8 mouse cellular contexts compared by ENCODE assay signal in the genomic region with DNA sequence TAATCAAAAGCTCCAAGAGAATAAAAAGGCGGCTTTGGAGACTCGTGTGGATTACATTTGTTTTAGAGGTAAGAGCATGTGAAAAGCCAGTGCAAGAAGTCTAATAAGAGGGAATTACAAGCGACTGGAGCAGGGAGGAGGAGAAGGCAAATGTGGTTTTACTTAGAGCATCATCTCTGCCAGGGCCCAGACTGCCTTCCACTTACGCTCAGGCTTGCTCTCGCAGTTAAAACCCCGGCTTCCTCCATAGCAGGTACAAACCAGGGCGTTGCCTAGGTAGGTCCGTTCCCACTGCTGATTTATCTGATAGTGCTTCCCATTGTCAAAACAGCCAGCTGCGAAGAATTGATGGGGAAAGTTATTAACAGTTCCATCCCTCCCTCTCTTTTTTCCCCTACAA. TPM values are rescaled to one million over a fixed set of nuclear protein-coding genes. Genes with fewer than 3 reads are reported as not detected.
A peak's percentile ranks its signal among the peaks of the same experiment; 100 is the strongest.
DNase-seq lines count a peak whose midpoint lies in the region; ATAC-seq and TF ChIP-seq lines count a peak whose summit lies in the region.

No protein-coding gene starts in this region.

- H3K27me3 ChIP-seq in neural tube, embryonic 11.5 days (ENCODE audit: control insufficient read depth, insufficient read depth, low read length) = no peaks in the 10 kb centered on the region
- H3K27me3 ChIP-seq in limb, embryonic 14.5 days (ENCODE audit: control insufficient read depth, insufficient read depth, low read length) = no peaks in the 10 kb centered on the region

- peak overlapping the region; percentile 86 for H3K27ac ChIP-seq in gastrocnemius, adult 2 months
- no peak overlapping the region for H3K27ac ChIP-seq in neural tube, embryonic 11.5 days (ENCODE audit: low read depth, low read length)
- H3K27ac ChIP-seq in limb, embryonic 14.5 days (replicated peaks; ENCODE audit: low read depth, low read length) = peak overlapping the region; percentile 14; the same call in 1 of the 2 replicates

- H3K4me1 ChIP-seq in neural tube, embryonic 11.5 days (ENCODE audit: control insufficient read depth, insufficient read depth, low read length) = no peaks in the 10 kb centered on the region; the same call in 1 of the 2 replicates
- H3K4me1 ChIP-seq in limb, embryonic 14.5 days (ENCODE audit: control insufficient read depth, insufficient read depth, low read length) = peaks cover 19% of the 10 kb centered on the region

- H3K9me3 ChIP-seq in neural tube, embryonic 11.5 days (ENCODE audit: control insufficient read depth, low read length) = no peaks in the 10 kb centered on the region
- H3K9me3 ChIP-seq in limb, embryonic 14.5 days (ENCODE audit: control insufficient read depth, low read length) = no peaks in the 10 kb centered on the region

- DNase-seq in gastrocnemius, adult 2 months = no peak
- no peak for DNase-seq in gastrocnemius, postnatal 4 days (ENCODE audit: low spot score in 2 of 2)
- DNase-seq in neural tube, embryonic 11.5 days (ENCODE audit: low spot score) = no peak
- no peak for DNase-seq in neural tube, embryonic 10.5 days (ENCODE audit: extremely low spot score, low spot score)
- peak; percentile 72 for DNase-seq in limb, embryonic 14.5 days (ENCODE audit: low spot score)
- DNase-seq in yolk sac, embryonic 10.5 days (ENCODE audit: low spot score) = peak; percentile 32
- DNase-seq in frontal cortex, postnatal 25 days (ENCODE audit: low spot score in 2 of 2) = no peak
- DNase-seq in right cerebral cortex, adult 18-20 months = no peak

- H3K4me2 ChIP-seq in neural tube, embryonic 11.5 days (ENCODE audit: low read depth) = peak overlapping the region; percentile 38
- peak overlapping the region; percentile 92 for H3K4me2 ChIP-seq in limb, embryonic 14.5 days (replicated peaks; ENCODE audit: low read depth, low read length, severe bottlenecking)

- H3K36me3 ChIP-seq in neural tube, embryonic 11.5 days (ENCODE audit: control insufficient read depth, insufficient read depth, low read length) = peaks cover 6% of the 10 kb centered on the region; the same call in 1 of the 2 replicates
- H3K36me3 ChIP-seq in limb, embryonic 14.5 days (ENCODE audit: control insufficient read depth, insufficient read depth, low read length) = peaks cover 41% of the 10 kb centered on the region

- peak overlapping the region; percentile 87 for H3K4me3 ChIP-seq in gastrocnemius, adult 2 months
- H3K4me3 ChIP-seq in neural tube, embryonic 11.5 days (ENCODE audit: low read depth, low read length) = peak overlapping the region; percentile 18; the same call in 1 of the 2 replicates
- peak overlapping the region; percentile 88 for H3K4me3 ChIP-seq in limb, embryonic 14.5 days (replicated peaks; ENCODE audit: low read length)

- TF ChIP-seq CTCF in gastrocnemius, adult 2 months (IDR thresholded peaks at IDR 0.05) = no peak

- 22% methylated on average over 9 of the region's 9 CpGs for WGBS in neural tube, embryonic 11.5 days
- 11% methylated on average over 9 of the region's 9 CpGs for WGBS in limb, embryonic 14.5 days

- H3K9ac ChIP-seq in neural tube, embryonic 11.5 days (ENCODE audit: low read length) = 0 out of 2 replicates have a peak overlapping the region, but pooled peaks have one; percentile 3
- H3K9ac ChIP-seq in limb, embryonic 14.5 days (ENCODE audit: low read depth, low read length, severe bottlenecking) = peak overlapping the region; percentile 85

- intact Hi-C loops in gastrocnemius, adult 2 months (cut with DNase I) = no loop called here

- ATAC-seq in neural tube, embryonic 11.5 days (ENCODE audit: insufficient read depth, low FRiP score, low TSS enrichment) = no peak
- no peak for ATAC-seq in limb, embryonic 14.5 days (ENCODE audit: low FRiP score, low read depth)

- no peak for TF ChIP-seq POLR2A in limb, embryonic 14.5 days (IDR thresholded peaks at IDR 0.05; ENCODE audit: borderline replicate concordance, extremely low read depth, insufficient read depth, insufficient read length)

RNA-seq across cellular contexts. Expression of a gene that starts 1.7 kb away (rescaled TPM):
- total RNA-seq in gastrocnemius, adult 2 months (2021) = 10 to 100 TPM; 35.2 to 63.1 TPM
- total RNA-seq in gastrocnemius, postnatal 4 days (2021) = 100 to 1,000 TPM; 658 to 717 TPM
- 88.1 and 92.1 TPM in 2 replicates for polyA plus RNA-seq in neural tube, embryonic 11.5 days (2014; fragmentation: Nextera tagmentation; extraction: Ambion mirVana)
- 628 and 639 TPM in 2 replicates for polyA plus RNA-seq in limb, embryonic 14.5 days (2012; rRNA removed)
- 232 and 252 TPM in 2 replicates for polyA plus RNA-seq in limb, embryonic 14.5 days (2014; fragmentation: Nextera tagmentation; extraction: Ambion mirVana)

Comparison
In these comparisons a context has a peak if more than half of its experiments do, and no peak if none do; other contexts are left out.
1. RNA of a gene that starts 1.7 kb away (total RNA-seq): 658 to 717 TPM in gastrocnemius, postnatal 4 days; 35.2 to 63.1 TPM in gastrocnemius, adult 2 months; every median in the first group is over 10 times any median in the second.
2. DNase-seq: peak in limb, embryonic 14.5 days (single experiment) and yolk sac, embryonic 10.5 days (single experiment); none in gastrocnemius, adult 2 months (single experiment), gastrocnemius, postnatal 4 days (0 of 2), neural tube, embryonic 11.5 days (single experiment), neural tube, embryonic 10.5 days (single experiment), frontal cortex, postnatal 25 days (0 of 2) and right cerebral cortex, adult 18-20 months (single experiment).
3. H3K4me3 ChIP-seq: peak in every context shown above with its lines; median percentile 88 in limb, embryonic 14.5 days; 87 in gastrocnemius, adult 2 months; 18 in neural tube, embryonic 11.5 days.